Mouse (Mus musculus): ENCODE measurements at regions not wholly inside any gene's neighbourhood (a gene's known extent, or its start where the extent isn't known, plus 50 kb on each side); places are given as distances from the start of the nearest gene placed in this dataset.

GRCm38 (mm10) chr2:124920265-124920664 lies 147.7 kb upstream of the Slc24a5 start:
- TF ChIP-seq POLR2AphosphoS5 (IDR thresholded peaks at IDR 0.05; ENCODE audit: insufficient replicate concordance, low read depth, low read length) (no peak), CTCF (IDR thresholded peaks at IDR 0.05; ENCODE audit: low read depth, low read length) (no peak), GATA1 (IDR thresholded peaks at IDR 0.05; ENCODE audit: borderline replicate concordance, low read length) (no peak), TAL1 (conservative IDR thresholded peaks at IDR 0.05; ENCODE audit: low read depth, low read length) (no peak), GATA2 (IDR thresholded peaks at IDR 0.05; ENCODE audit: borderline replicate concordance, low read depth, low read length) (no peak)

Measured in G1E (cell line).